Mouse (Mus musculus) midbrain, embryonic 14.5 days (tissue): ENCODE data around the gene Fam50a. TPM values are rescaled to one million over a fixed set of nuclear protein-coding genes. Genes with fewer than 3 reads are reported as not detected.

ENCODE experiments used
- ATAC-seq: fragments of 200-750 bp; cut with Nextera tagmentation; 2 replicates; pipeline ENCODE4 v1.8.0; 2017; ENCODE audit warnings: moderate number of reproducible peaks, moderate library complexity; ENCODE audit not compliant: low FRiP score, low TSS enrichment
- DNase-seq: peaks from one replicate; pipeline ENCODE4 v3.0.0-alpha.2; 2015
- H3K27ac ChIP-seq: fragments of 300-500 bp; sonication (generic); replicated peaks from 2 replicates; pipeline ENCODE4 v1.5.1; 2014; ENCODE audit warnings: mild to moderate bottlenecking, low read depth, low read length, moderate library complexity
- H3K27me3 ChIP-seq: fragments of 300-500 bp; sonication (generic); 2 replicates; pipeline ENCODE4 v1.6.1; 2014; ENCODE audit warnings: low read length, control low read depth, mixed read lengths; ENCODE audit not compliant: control insufficient read depth, insufficient read depth
- H3K36me3 ChIP-seq: fragments of 300-500 bp; sonication (generic); 2 replicates; pipeline ENCODE4 v1.6.1; 2014; ENCODE audit warnings: low read length, control low read depth; ENCODE audit not compliant: control insufficient read depth, insufficient read depth
- H3K4me1 ChIP-seq: fragments of 300-500 bp; sonication (generic); 2 replicates; pipeline ENCODE4 v1.6.1; 2014; ENCODE audit warnings: mild to moderate bottlenecking, antibody characterized with exemption, low read length, control low read depth; ENCODE audit not compliant: control insufficient read depth, insufficient read depth
- H3K4me2 ChIP-seq: fragments of 300-500 bp; sonication (generic); 2 replicates; pipeline ENCODE4 v1.6.1; 2014; ENCODE audit warnings: mild to moderate bottlenecking, low read length, moderate library complexity
- H3K4me3 ChIP-seq: fragments of 300-500 bp; sonication (generic); replicated peaks from 2 replicates; pipeline ENCODE4 v1.5.1; 2014; ENCODE audit warnings: low read depth, low read length
- H3K9ac ChIP-seq: fragments of 300-500 bp; sonication (generic); replicated peaks from 2 replicates; pipeline ENCODE4 v1.6.1; 2014; ENCODE audit warnings: mild to moderate bottlenecking, low read length, moderate library complexity
- H3K9me3 ChIP-seq: fragments of 300-500 bp; sonication (generic); 2 replicates; pipeline ENCODE4 v1.6.1; 2016; ENCODE audit warnings: low read length, control low read depth, mixed read lengths; ENCODE audit not compliant: control insufficient read depth
- WGBS: fragments of 180-500 bp; shearing (Covaris S2); extraction: QIAGEN DNeasy Blood & Tissue Kit; methylation state at CpG from one replicate; pipeline ENCODE4 v1.1.7; 2014; 5-methylcytosine and 5-hydroxymethylcytosine counted together
- polyA plus RNA-seq: library from polyadenylated mRNA; unstranded; fragments of >200 nt; fragmentation: Nextera tagmentation; extraction: Ambion mirVana; gene quantifications from 2 replicates; pipeline ENCODE4 v1.2.1, GENCODE M21; 2014

Fam50a gene
- 43.2 and 44.1 TPM in 2 replicates for polyA plus RNA-seq

GRCm38 (mm10) chrX:74312540-74313464, at the start of gene Fam50a:
Fam50a (plus strand) TSS chrX:74313033.
- H3K36me3 ChIP-seq, result peaks cover 36% of the 10 kb centered on the region
- peak within 1 kb of the TSS; percentile 67 for H3K4me2 ChIP-seq
- peak within 1 kb of the TSS; percentile 48 for H3K4me3 ChIP-seq
- 24% methylated on average over 59 of the region's 59 CpGs for WGBS
- H3K27me3 ChIP-seq, result no peaks in the 10 kb centered on the region
- DNase-seq (peak; percentile 94), ATAC-seq (peak; percentile 97)
- peak within 1 kb of the TSS; percentile 63 for H3K9ac ChIP-seq
- peak within 1 kb of the TSS; percentile 87 for H3K27ac ChIP-seq
- H3K9me3 ChIP-seq, result no peaks in the 10 kb centered on the region
- no peaks in the 10 kb centered on the region for H3K4me1 ChIP-seq

GRCm38 (mm10) chrX:74269736-74270061, 43.1 kb upstream of the Fam50a start:
- peaks cover 12% of the 10 kb centered on the region; the same call in 1 of the 2 replicates for H3K36me3 ChIP-seq
- no peaks in the 10 kb centered on the region for H3K27me3 ChIP-seq
- peak overlapping the region; percentile 61 for H3K4me2 ChIP-seq
- 0 out of 2 replicates have a peak, but pooled peaks cover 2% of the 10 kb centered on the region for H3K4me1 ChIP-seq
- 33% methylated on average over 3 of the region's 3 CpGs for WGBS
- H3K9me3 ChIP-seq, result no peaks in the 10 kb centered on the region
- H3K27ac ChIP-seq, result peak overlapping the region; percentile 97
- peak overlapping the region; percentile 54 for H3K9ac ChIP-seq
- ATAC-seq (0 out of 2 replicates have a peak, but pooled peaks have one; percentile 5), DNase-seq (no peak)
- peak overlapping the region; percentile 52 for H3K4me3 ChIP-seq

- 18% methylated on average over 42 of the region's 42 CpGs for WGBS
These were observed 42.6 kb upstream of the Fam50a start, which contains the start of gene Rpl10 for GRCm38 (mm10) chrX:74270062-74270901. Rpl10 (plus strand) TSS chrX:74270812.

GRCm38 (mm10) chrX:74270902-74271551, 41.8 kb upstream of the Fam50a start:
- Histone ChIP-seq H3K27me3 (no peaks in the 10 kb centered on the region), H3K9me3 (no peaks in the 10 kb centered on the region), H3K4me3 (peak overlapping the region; percentile 52), H3K4me2 (peak overlapping the region; percentile 61), H3K4me1 (0 out of 2 replicates have a peak, but pooled peaks cover 2% of the 10 kb centered on the region), H3K36me3 (peaks cover 12% of the 10 kb centered on the region; the same call in 1 of the 2 replicates), H3K27ac (peak overlapping the region; percentile 41; the same call in 1 of the 2 replicates), H3K9ac (peak overlapping the region; percentile 63)
- ATAC-seq (peak; percentile 6; the same call in 1 of the 2 replicates), DNase-seq (peak; percentile 45)
- 22% methylated on average over 27 of the region's 27 CpGs for WGBS

More at GRCm38 (mm10) chrX:74270062-74270901, 42.6 kb upstream of the Fam50a start, which contains the start of gene Rpl10:
- peak within 1 kb of the TSS; percentile 52 for H3K4me3 ChIP-seq
- H3K4me1 ChIP-seq, result 0 out of 2 replicates have a peak, but pooled peaks cover 2% of the 10 kb centered on the region
- H3K27me3 ChIP-seq, result no peaks in the 10 kb centered on the region
- H3K27ac ChIP-seq, result peak within 1 kb of the TSS; percentile 97
- H3K9ac ChIP-seq, result peak within 1 kb of the TSS; percentile 65
- peak; percentile 95 for DNase-seq
- peaks cover 12% of the 10 kb centered on the region; the same call in 1 of the 2 replicates for H3K36me3 ChIP-seq
- H3K4me2 ChIP-seq, result peak within 1 kb of the TSS; percentile 61
- H3K9me3 ChIP-seq, result no peaks in the 10 kb centered on the region
- peak; percentile 95 for ATAC-seq

- WGBS, result 39% methylated on average over 10 of the region's 10 CpGs
- Histone ChIP-seq H3K27me3 (no peaks in the 10 kb centered on the region), H3K9me3 (no peaks in the 10 kb centered on the region), H3K4me1 (0 out of 2 replicates have a peak, but pooled peaks cover 2% of the 10 kb centered on the region), H3K4me2 (no peak overlapping the region), H3K36me3 (peaks cover 12% of the 10 kb centered on the region; the same call in 1 of the 2 replicates), H3K4me3 (no peak overlapping the region), H3K27ac (no peak overlapping the region), H3K9ac (no peak overlapping the region)
- ATAC-seq, result no peak
- DNase-seq, result no peak
These were observed 39.2 kb upstream of the Fam50a start for GRCm38 (mm10) chrX:74273422-74274322.

GRCm38 (mm10) chrX:74277916-74278315, 34.9 kb upstream of the Fam50a start:
- no peak for DNase-seq
- no peaks in the 10 kb centered on the region for H3K9me3 ChIP-seq
- no peak overlapping the region for H3K9ac ChIP-seq
- H3K4me3 ChIP-seq, result no peak overlapping the region
- no peak overlapping the region for H3K4me2 ChIP-seq
- ATAC-seq, result no peak
- H3K4me1 ChIP-seq, result no peaks in the 10 kb centered on the region
- no peak overlapping the region for H3K27ac ChIP-seq
- H3K27me3 ChIP-seq, result no peaks in the 10 kb centered on the region
- WGBS, result 66% methylated on average over 8 of the region's 8 CpGs
- peaks cover 7% of the 10 kb centered on the region; the same call in 1 of the 2 replicates for H3K36me3 ChIP-seq

GRCm38 (mm10) chrX:74281041-74281731, 31.6 kb upstream of the Fam50a start:
- Histone ChIP-seq H3K9ac (peak overlapping the region; percentile 62; the same call in 1 of the 2 replicates), H3K4me2 (peak overlapping the region; percentile 68), H3K9me3 (no peaks in the 10 kb centered on the region), H3K27me3 (no peaks in the 10 kb centered on the region), H3K36me3 (no peaks in the 10 kb centered on the region), H3K27ac (no peak overlapping the region), H3K4me1 (peaks cover 6% of the 10 kb centered on the region; the same call in 1 of the 2 replicates), H3K4me3 (peak overlapping the region; percentile 51)
- 18% methylated on average over 14 of the region's 14 CpGs for WGBS
- DNase-seq (no peak), ATAC-seq (no peak)
